ENCODE assay signal across 12 mouse cellular contexts in the genomic region with DNA sequence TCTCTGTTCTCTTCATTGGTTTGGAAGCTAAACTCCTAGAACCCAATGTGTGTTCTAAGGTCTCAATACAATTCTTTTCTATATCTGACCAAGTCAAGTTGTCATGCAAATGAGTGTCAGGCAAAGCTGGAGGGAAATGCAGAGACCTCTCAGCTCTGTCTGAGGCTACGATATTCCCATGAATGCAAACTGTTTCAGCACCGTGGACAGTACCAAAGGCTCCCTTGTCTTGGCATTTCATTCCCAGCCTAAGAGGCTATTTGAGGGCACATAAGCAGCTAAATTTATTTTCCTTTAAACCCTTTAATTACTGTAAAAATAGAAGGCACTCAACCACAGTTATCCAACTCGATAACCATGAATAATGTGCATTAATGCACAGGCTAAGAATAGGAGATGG.
DNase-seq lines count a peak whose midpoint lies in the region; ATAC-seq lines count a peak whose summit lies in the region.
"Had no signal": no experiment of that assay in that cellular context is flagged by ENCODE, and none has a peak within 500 bp of the region (broad histone marks: within the 10 kb centered on the region; RNA-seq: fewer than 3 reads in every experiment).

No protein-coding gene starts in this region.

- no peak for ATAC-seq in hindbrain, embryonic 16.5 days
- ATAC-seq in granulocyte monocyte progenitor cell, adult 5-6 weeks (replicated peaks; ENCODE audit: poor library complexity, severe bottlenecking): no peak

- H3K36me3 ChIP-seq in hindbrain, embryonic 10.5 days: no peaks in the 10 kb centered on the region
- H3K36me3 ChIP-seq in hindbrain, embryonic 16.5 days (ENCODE audit: control insufficient read depth, insufficient read depth, low read length): no peaks in the 10 kb centered on the region
- H3K36me3 ChIP-seq: embryonic facial prominence, embryonic 12.5 days; G1E; lung, embryonic 15.5 days; stomach, embryonic 15.5 days had no signal

- no peak overlapping the region for H3K4me2 ChIP-seq in hindbrain, embryonic 16.5 days (ENCODE audit: low read length)
- H3K4me2 ChIP-seq: embryonic facial prominence, embryonic 12.5 days; lung, embryonic 15.5 days; stomach, embryonic 15.5 days had no signal

- H3K9ac ChIP-seq in hindbrain, embryonic 16.5 days (ENCODE audit: low read depth, low read length): no peak overlapping the region
- H3K9ac ChIP-seq: embryonic facial prominence, embryonic 12.5 days; lung, embryonic 15.5 days; stomach, embryonic 15.5 days had no signal

- H3K4me3 ChIP-seq in hindbrain, embryonic 10.5 days: no peak overlapping the region
- no peak overlapping the region for H3K4me3 ChIP-seq in hindbrain, embryonic 16.5 days (ENCODE audit: low read length)
- H3K4me3 ChIP-seq: embryonic facial prominence, embryonic 12.5 days; lung, embryonic 15.5 days; stomach, embryonic 15.5 days had no signal

- H3K4me1 ChIP-seq in hindbrain, embryonic 10.5 days (replicated peaks): no peaks in the 10 kb centered on the region
- H3K4me1 ChIP-seq in hindbrain, embryonic 16.5 days (ENCODE audit: control insufficient read depth, insufficient read depth, low read depth, low read length): peaks cover 2% of the 10 kb centered on the region; the same call in 1 of the 2 replicates
- H3K4me1 ChIP-seq: embryonic facial prominence, embryonic 12.5 days; lung, embryonic 15.5 days; stomach, embryonic 15.5 days had no signal

- peak; percentile 24 for DNase-seq in hindbrain, embryonic 10.5 days (ENCODE audit: low spot score)
- peak; percentile 2 for DNase-seq in ovary, postnatal 10 days (ENCODE audit: low spot score)
- DNase-seq in ovary, adult 18-20 months (ENCODE audit: low spot score): no peak
- DNase-seq in embryo, embryonic 10.5 days (ENCODE audit: low spot score): peak; percentile 78
- peak; percentile 73 for DNase-seq in retina, embryonic 14.5 days (ENCODE audit: low spot score)
- DNase-seq in thymus, postnatal 14 days: no peak

- H3K27ac ChIP-seq in hindbrain, embryonic 10.5 days: no peak overlapping the region
- no peak overlapping the region for H3K27ac ChIP-seq in hindbrain, embryonic 16.5 days (ENCODE audit: low read depth, low read length)
- H3K27ac ChIP-seq: embryonic facial prominence, embryonic 12.5 days; lung, embryonic 15.5 days; stomach, embryonic 15.5 days had no signal

- H3K9me3 ChIP-seq in hindbrain, embryonic 10.5 days: no peaks in the 10 kb centered on the region
- no peaks in the 10 kb centered on the region for H3K9me3 ChIP-seq in hindbrain, embryonic 16.5 days (ENCODE audit: control insufficient read depth, low read length)
- H3K9me3 ChIP-seq: embryonic facial prominence, embryonic 12.5 days; lung, embryonic 15.5 days; stomach, embryonic 15.5 days had no signal

- WGBS in hindbrain, embryonic 10.5 days: 33% methylated on average over 3 of the region's 3 CpGs
- WGBS in hindbrain, embryonic 16.5 days: 26% methylated on average over 3 of the region's 3 CpGs

- H3K27me3 ChIP-seq in hindbrain, embryonic 10.5 days (ENCODE audit: insufficient read depth, poor library complexity, severe bottlenecking): no peaks in the 10 kb centered on the region
- H3K27me3 ChIP-seq in hindbrain, embryonic 16.5 days (replicated peaks; ENCODE audit: control insufficient read depth, insufficient read depth, low read length): no peaks in the 10 kb centered on the region
- H3K27me3 ChIP-seq: embryonic facial prominence, embryonic 12.5 days; lung, embryonic 15.5 days; stomach, embryonic 15.5 days had no signal

Comparison
In these comparisons a context has a peak if more than half of its experiments do, and no peak if none do; other contexts are left out.
1. DNase-seq: peak in hindbrain, embryonic 10.5 days (single experiment), ovary, postnatal 10 days (single experiment), embryo, embryonic 10.5 days (single experiment) and retina, embryonic 14.5 days (single experiment); none in ovary, adult 18-20 months (single experiment) and thymus, postnatal 14 days (single experiment).